Mouse (Mus musculus) liver, adult (tissue): ENCODE results near the gene Bbs4.

ENCODE experiments used
- GATA4 ChIP-seq: IDR thresholded peaks from 2 replicates; pipeline ENCODE4 v1.6.1; 2014; ENCODE audit warnings: mild to moderate bottlenecking, low read length; ENCODE audit not compliant: insufficient replicate concordance

The Bbs4 gene

DNA sequence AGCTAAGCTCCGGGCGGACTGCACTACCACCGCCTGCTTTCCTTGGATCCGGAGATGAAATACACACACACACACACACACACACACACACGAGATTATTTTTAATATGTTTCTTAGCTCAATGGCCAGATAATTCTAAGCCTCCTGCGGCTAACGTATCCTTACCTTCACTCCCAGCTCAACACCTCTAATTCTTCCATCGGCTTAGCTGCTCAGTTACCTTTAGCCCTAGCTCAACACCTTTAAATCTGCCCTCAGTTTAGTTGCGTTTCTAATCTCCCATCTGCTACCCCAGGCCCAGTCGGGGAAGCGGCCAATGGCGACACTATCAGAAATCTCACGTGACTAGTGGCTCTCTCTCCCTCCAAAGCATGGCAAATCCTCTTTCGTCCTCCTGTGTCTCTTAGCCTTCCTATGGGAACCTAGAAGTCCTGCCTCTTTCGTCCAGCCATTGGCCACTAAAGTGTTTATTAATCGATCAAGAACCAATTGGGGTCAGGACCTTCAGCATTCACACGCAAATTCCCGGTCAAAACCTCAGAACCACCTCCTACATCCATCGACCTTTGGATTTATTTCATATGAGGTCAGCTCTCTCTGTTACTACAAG lies 78.4 kb downstream of the Bbs4 start:
- no peak for TF ChIP-seq GATA4

GRCm38 (mm10) chr9:59273199-59273598 lies 80.1 kb downstream of the Bbs4 start:
- no peak for TF ChIP-seq GATA4
